Mouse (Mus musculus): Measurements from ENCODE around the gene Slain2. TPM values are rescaled to one million over a fixed set of nuclear protein-coding genes. Genes with fewer than 3 reads are reported as not detected.

Gene Slain2
- polyA plus RNA-seq, 1 experiment from 2014 or later = 22.8 TPM

GRCm38 (mm10) chr5:72908324-72908936 lies 5.7 kb upstream of the Slain2 start:
- 89% methylated on average over 8 of the region's 8 CpGs for WGBS
- Histone ChIP-seq H3K4me1 (replicated peaks; ENCODE audit: control insufficient read depth, insufficient read depth, low read length) (peaks cover 3% of the 10 kb centered on the region; the same call in 1 of the 2 replicates), H3K36me3 (ENCODE audit: control insufficient read depth, insufficient read depth, low read length) (no peaks in the 10 kb centered on the region), H3K9me3 (ENCODE audit: control insufficient read depth, low read length) (no peaks in the 10 kb centered on the region), H3K9ac (ENCODE audit: low read length) (no peak overlapping the region), H3K27me3 (ENCODE audit: control insufficient read depth, insufficient read depth, low read length) (no peaks in the 10 kb centered on the region), H3K4me2 (ENCODE audit: low read depth, low read length, severe bottlenecking) (no peak overlapping the region), H3K4me3 (ENCODE audit: low read depth, low read length) (no peak overlapping the region), H3K27ac (ENCODE audit: low read depth, low read length) (no peak overlapping the region)
- ATAC-seq (replicated peaks; ENCODE audit: low FRiP score) (no peak), DNase-seq (ENCODE audit: low spot score) (no peak)

DNA sequence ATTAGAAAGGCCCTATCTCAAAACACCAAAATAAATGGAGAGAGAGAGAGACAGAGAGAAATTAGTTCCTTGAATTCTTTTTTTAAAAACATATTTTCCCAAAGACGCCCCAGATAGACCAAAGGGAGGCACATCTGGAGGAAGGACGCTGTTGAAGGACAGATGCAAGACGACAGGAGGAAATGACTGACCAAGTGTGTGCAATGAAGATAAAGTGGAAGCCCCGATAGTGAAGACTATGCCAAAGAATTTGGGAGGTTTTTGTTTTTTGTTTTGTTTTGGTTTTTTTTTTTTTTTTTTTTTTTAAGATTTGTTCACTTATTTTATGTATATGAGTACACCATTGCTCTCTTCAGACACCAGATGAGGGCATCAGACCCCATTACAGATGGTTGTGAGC lies 4.7 kb upstream of the Slain2 start:
- H3K9ac ChIP-seq (ENCODE audit: low read length) = no peak overlapping the region
- H3K36me3 ChIP-seq (ENCODE audit: control insufficient read depth, insufficient read depth, low read length) = no peaks in the 10 kb centered on the region
- no peak overlapping the region for H3K4me2 ChIP-seq (ENCODE audit: low read depth, low read length, severe bottlenecking)
- no peak overlapping the region for H3K27ac ChIP-seq (ENCODE audit: low read depth, low read length)
- no peak overlapping the region for H3K4me3 ChIP-seq (ENCODE audit: low read depth, low read length)
- ATAC-seq (replicated peaks; ENCODE audit: low FRiP score) (no peak), DNase-seq (ENCODE audit: low spot score) (no peak)
- no peaks in the 10 kb centered on the region for H3K27me3 ChIP-seq (ENCODE audit: control insufficient read depth, insufficient read depth, low read length)
- H3K9me3 ChIP-seq (ENCODE audit: control insufficient read depth, low read length) = no peaks in the 10 kb centered on the region
- 91% methylated on average over 4 of the region's 4 CpGs for WGBS
- peaks cover 3% of the 10 kb centered on the region; the same call in 1 of the 2 replicates for H3K4me1 ChIP-seq (replicated peaks; ENCODE audit: control insufficient read depth, insufficient read depth, low read length)

DNA sequence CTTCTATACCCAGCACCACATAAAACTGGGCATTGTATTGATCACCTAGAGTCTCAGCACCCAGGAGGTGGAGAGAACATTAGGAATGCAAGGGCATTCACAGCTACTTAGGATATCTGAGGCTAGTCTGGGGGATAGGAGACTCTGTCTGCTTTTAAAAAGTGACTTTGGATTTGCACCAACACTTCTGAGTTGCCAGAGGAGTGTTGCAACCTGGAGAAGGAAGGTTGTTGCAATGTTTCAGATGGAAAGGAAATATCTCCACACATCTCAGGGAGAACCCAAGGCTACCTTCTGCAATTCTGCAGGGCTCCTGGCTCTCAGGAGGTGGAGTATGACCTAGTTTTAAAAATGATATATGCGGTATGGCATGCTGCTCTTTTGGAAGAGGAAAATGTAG lies 3.7 kb upstream of the Slain2 start:
- ATAC-seq (replicated peaks; ENCODE audit: low FRiP score) = no peak
- 97% methylated on average over 1 of the region's 1 CpGs for WGBS

GRCm38 (mm10) chr5:72911284-72911683 lies 2.8 kb upstream of the Slain2 start:
- Histone ChIP-seq H3K9me3 (ENCODE audit: control insufficient read depth, low read length) (no peaks in the 10 kb centered on the region), H3K36me3 (ENCODE audit: control insufficient read depth, insufficient read depth, low read length) (no peaks in the 10 kb centered on the region), H3K4me1 (replicated peaks; ENCODE audit: control insufficient read depth, insufficient read depth, low read length) (peaks cover 3% of the 10 kb centered on the region; the same call in 1 of the 2 replicates), H3K27me3 (ENCODE audit: control insufficient read depth, insufficient read depth, low read length) (no peaks in the 10 kb centered on the region), H3K4me3 (ENCODE audit: low read depth, low read length) (no peak overlapping the region), H3K27ac (ENCODE audit: low read depth, low read length) (no peak overlapping the region), H3K9ac (ENCODE audit: low read length) (no peak overlapping the region), H3K4me2 (ENCODE audit: low read depth, low read length, severe bottlenecking) (no peak overlapping the region)
- ATAC-seq (replicated peaks; ENCODE audit: low FRiP score) (no peak), DNase-seq (ENCODE audit: low spot score) (no peak)
- 87% methylated on average over 3 of the region's 3 CpGs for WGBS

More for the DNA sequence above, 3.7 kb upstream of the Slain2 start:
- Histone ChIP-seq H3K9ac (ENCODE audit: low read length) (no peak overlapping the region), H3K9me3 (ENCODE audit: control insufficient read depth, low read length) (no peaks in the 10 kb centered on the region), H3K27ac (ENCODE audit: low read depth, low read length) (no peak overlapping the region), H3K4me2 (ENCODE audit: low read depth, low read length, severe bottlenecking) (no peak overlapping the region), H3K36me3 (ENCODE audit: control insufficient read depth, insufficient read depth, low read length) (no peaks in the 10 kb centered on the region), H3K4me3 (ENCODE audit: low read depth, low read length) (no peak overlapping the region), H3K27me3 (ENCODE audit: control insufficient read depth, insufficient read depth, low read length) (no peaks in the 10 kb centered on the region), H3K4me1 (replicated peaks; ENCODE audit: control insufficient read depth, insufficient read depth, low read length) (peaks cover 3% of the 10 kb centered on the region; the same call in 1 of the 2 replicates)
- DNase-seq (ENCODE audit: low spot score) = no peak

GRCm38 (mm10) chr5:72914633-72915561 lies 793 bp downstream of the Slain2 start:
- H3K4me3 ChIP-seq (ENCODE audit: low read depth, low read length) = peak overlapping the region; percentile 95
- peak overlapping the region; percentile 83 for H3K9ac ChIP-seq (ENCODE audit: low read length)
- H3K4me2 ChIP-seq (ENCODE audit: low read depth, low read length, severe bottlenecking) = peak overlapping the region; percentile 66
- H3K27me3 ChIP-seq (ENCODE audit: control insufficient read depth, insufficient read depth, low read length) = no peaks in the 10 kb centered on the region
- H3K4me1 ChIP-seq (replicated peaks; ENCODE audit: control insufficient read depth, insufficient read depth, low read length) = peaks cover 5% of the 10 kb centered on the region; the same call in 1 of the 2 replicates
- DNase-seq (ENCODE audit: low spot score) (peak; percentile 85), ATAC-seq (replicated peaks; ENCODE audit: low FRiP score) (peak; percentile 36)
- under 1% methylated on average over 56 of the region's 66 CpGs for WGBS
- no peaks in the 10 kb centered on the region for H3K9me3 ChIP-seq (ENCODE audit: control insufficient read depth, low read length)
- peak overlapping the region; percentile 94 for H3K27ac ChIP-seq (ENCODE audit: low read depth, low read length)
- no peaks in the 10 kb centered on the region for H3K36me3 ChIP-seq (ENCODE audit: control insufficient read depth, insufficient read depth, low read length)

DNA sequence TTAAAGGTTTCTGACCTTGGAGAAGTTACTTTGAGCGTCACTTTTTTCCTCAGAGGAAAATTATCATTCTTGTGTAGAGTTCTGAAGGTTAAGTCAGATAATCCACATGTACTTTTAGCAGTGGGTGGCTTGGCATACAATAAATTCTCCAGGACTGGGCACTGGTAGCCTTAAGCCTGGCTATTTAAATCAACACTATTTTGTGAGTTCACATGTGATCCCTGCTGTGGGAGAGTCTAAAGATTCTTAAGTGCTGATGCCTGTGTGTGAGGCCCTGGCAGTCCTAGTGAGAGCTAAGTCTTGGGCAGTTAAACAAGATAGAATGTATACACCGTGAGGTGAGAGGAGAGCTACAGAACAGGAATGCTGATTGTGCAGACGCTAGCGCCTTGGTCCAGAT lies 1.9 kb downstream of the Slain2 start:
- no peak for DNase-seq (ENCODE audit: low spot score)

DNA sequence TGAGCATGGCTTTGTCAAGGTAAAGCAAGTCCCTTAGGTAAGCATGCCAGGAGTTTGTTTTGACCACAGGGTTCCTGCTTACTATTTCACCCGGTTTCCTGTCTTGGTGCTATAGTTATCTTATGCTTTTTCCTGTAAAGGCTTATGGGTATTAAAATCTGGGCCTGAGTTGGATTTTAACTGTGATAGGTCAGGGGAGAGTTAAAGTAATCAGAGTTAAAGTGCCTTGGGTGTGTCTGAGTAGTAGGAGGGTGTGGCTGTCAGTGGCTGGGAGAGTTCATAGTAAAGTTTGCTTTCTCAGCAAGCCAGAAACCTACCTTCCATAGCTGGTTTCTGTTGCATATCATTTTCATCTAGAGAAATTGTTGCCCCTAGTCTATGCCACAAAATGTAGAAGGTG lies 2.7 kb downstream of the Slain2 start:
- no peak overlapping the region for H3K27ac ChIP-seq (ENCODE audit: low read depth, low read length)
- no peaks in the 10 kb centered on the region for H3K9me3 ChIP-seq (ENCODE audit: control insufficient read depth, low read length)
- WGBS = 65% methylated on average over 1 of the region's 1 CpGs
- H3K27me3 ChIP-seq (ENCODE audit: control insufficient read depth, insufficient read depth, low read length) = no peaks in the 10 kb centered on the region
- no peak overlapping the region for H3K4me3 ChIP-seq (ENCODE audit: low read depth, low read length)
- no peak overlapping the region for H3K9ac ChIP-seq (ENCODE audit: low read length)
- DNase-seq (ENCODE audit: low spot score) (no peak), ATAC-seq (replicated peaks; ENCODE audit: low FRiP score) (no peak)
- no peak overlapping the region; the same call in 1 of the 2 replicates for H3K4me2 ChIP-seq (ENCODE audit: low read depth, low read length, severe bottlenecking)
- H3K4me1 ChIP-seq (replicated peaks; ENCODE audit: control insufficient read depth, insufficient read depth, low read length) = peaks cover 5% of the 10 kb centered on the region; the same call in 1 of the 2 replicates
- H3K36me3 ChIP-seq (ENCODE audit: control insufficient read depth, insufficient read depth, low read length) = no peaks in the 10 kb centered on the region

More for the DNA sequence above, 1.9 kb downstream of the Slain2 start:
- Histone ChIP-seq H3K4me1 (replicated peaks; ENCODE audit: control insufficient read depth, insufficient read depth, low read length) (peaks cover 5% of the 10 kb centered on the region; the same call in 1 of the 2 replicates), H3K9me3 (ENCODE audit: control insufficient read depth, low read length) (no peaks in the 10 kb centered on the region), H3K27me3 (ENCODE audit: control insufficient read depth, insufficient read depth, low read length) (no peaks in the 10 kb centered on the region), H3K4me2 (ENCODE audit: low read depth, low read length, severe bottlenecking) (peak overlapping the region; percentile 66), H3K36me3 (ENCODE audit: control insufficient read depth, insufficient read depth, low read length) (no peaks in the 10 kb centered on the region), H3K27ac (ENCODE audit: low read depth, low read length) (no peak overlapping the region), H3K9ac (ENCODE audit: low read length) (peak overlapping the region; percentile 83), H3K4me3 (ENCODE audit: low read depth, low read length) (peak overlapping the region; percentile 95)
- 42% methylated on average over 4 of the region's 4 CpGs for WGBS
- no peak for ATAC-seq (replicated peaks; ENCODE audit: low FRiP score)

GRCm38 (mm10) chr5:72920416-72920815 lies 6.3 kb downstream of the Slain2 start:
- Histone ChIP-seq H3K4me3 (ENCODE audit: low read depth, low read length) (no peak overlapping the region), H3K9ac (ENCODE audit: low read length) (no peak overlapping the region), H3K9me3 (ENCODE audit: control insufficient read depth, low read length) (no peaks in the 10 kb centered on the region), H3K27me3 (ENCODE audit: control insufficient read depth, insufficient read depth, low read length) (no peaks in the 10 kb centered on the region), H3K4me2 (ENCODE audit: low read depth, low read length, severe bottlenecking) (no peak overlapping the region), H3K4me1 (replicated peaks; ENCODE audit: control insufficient read depth, insufficient read depth, low read length) (peaks cover 2% of the 10 kb centered on the region; the same call in 1 of the 2 replicates), H3K27ac (ENCODE audit: low read depth, low read length) (no peak overlapping the region), H3K36me3 (ENCODE audit: control insufficient read depth, insufficient read depth, low read length) (no peaks in the 10 kb centered on the region)
- WGBS = 93% methylated on average over 4 of the region's 4 CpGs
- DNase-seq (ENCODE audit: low spot score) = no peak
- no peak for ATAC-seq (replicated peaks; ENCODE audit: low FRiP score)

Data from forebrain, embryonic 11.5 days (tissue).